Mouse (Mus musculus): ENCODE measurements around the gene Lamc3. TPM values are rescaled to one million over a fixed set of nuclear protein-coding genes. Genes with fewer than 3 reads are reported as not detected.
"Not testable (repeated sequence)": the region's sequence is repeated elsewhere in the genome, so short reads cannot be mapped to it uniquely, and the experiment has no call there.

Gene Lamc3
- total and polyA plus RNA-seq, 3 experiments, result 0.36 to 2.3 (median 0.57) TPM

DNA sequence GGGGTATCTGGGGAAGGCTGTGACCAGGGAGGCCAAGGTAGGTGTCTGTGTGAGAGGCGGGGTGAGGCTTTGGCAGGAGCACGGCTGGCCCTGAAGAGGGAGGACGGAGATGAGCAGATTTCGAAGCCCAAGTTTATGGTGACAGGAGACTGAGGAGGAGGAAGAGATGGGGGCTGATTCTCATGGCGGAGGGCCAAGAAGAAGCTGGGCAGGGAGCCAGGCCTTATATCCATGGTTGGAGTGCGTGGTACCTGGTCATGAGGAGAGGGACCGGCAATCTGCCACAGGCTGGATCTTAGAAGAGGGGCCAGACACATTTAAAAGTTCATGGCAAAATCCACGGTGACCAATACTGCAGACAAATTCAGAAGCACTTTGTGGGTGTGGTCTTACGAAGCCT is 19.3 kb downstream of the Lamc3 start:
- TF ChIP-seq EP300 (IDR thresholded peaks at IDR 0.05; ENCODE audit: insufficient read depth, low read depth, low read length), result no peak
- no peak for TF ChIP-seq CTCF (IDR thresholded peaks at IDR 0.05)
- no peak for TF ChIP-seq POLR2A (IDR thresholded peaks at IDR 0.05; ENCODE audit: insufficient read depth, low read depth, low read length)
- 46% methylated on average over 9 of the region's 9 CpGs for WGBS
- intact Hi-C loops (cut with DNase I), result no loop called here
- no peaks in the 10 kb centered on the region for H3K27me3 ChIP-seq (ENCODE audit: control insufficient read depth, insufficient read depth, low read length)
- no peak overlapping the region for H3K9ac ChIP-seq (ENCODE audit: low read depth, low read length)
- no peak overlapping the region for H3K4me3 ChIP-seq
- H3K27ac ChIP-seq, result no peak overlapping the region
- DNase-seq, result no peak
- H3K4me1 ChIP-seq (ENCODE audit: control insufficient read depth, insufficient read depth, low read length), result no peaks in the 10 kb centered on the region
- H3K79me2 ChIP-seq (replicated peaks; ENCODE audit: control insufficient read depth, insufficient read depth, low read length), result no peaks in the 10 kb centered on the region
- H3K36me3 ChIP-seq (ENCODE audit: control insufficient read depth, insufficient read depth, low read length), result no peaks in the 10 kb centered on the region

DNA sequence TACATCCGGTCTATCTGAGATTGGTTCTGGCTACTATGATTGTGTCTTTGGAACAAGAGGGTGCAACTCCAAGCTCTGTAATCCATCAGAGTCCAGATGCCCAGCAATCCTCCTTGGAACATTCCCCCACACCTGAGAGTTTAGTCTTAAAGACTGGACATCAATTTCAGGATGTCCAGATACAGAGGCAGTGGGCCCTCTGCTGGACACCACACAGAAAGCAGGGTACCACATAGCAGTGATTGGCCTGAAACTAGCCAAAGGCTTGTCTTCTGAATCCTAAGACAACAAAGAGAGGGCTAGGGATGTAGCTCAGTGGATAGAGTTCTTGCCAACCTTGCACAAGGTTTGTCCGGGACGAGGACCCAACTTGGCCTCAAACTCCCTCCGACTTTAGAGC is 25.5 kb downstream of the Lamc3 start:
- H3K9ac ChIP-seq (ENCODE audit: low read depth, low read length), result no peak overlapping the region
- no peaks in the 10 kb centered on the region for H3K27me3 ChIP-seq (ENCODE audit: control insufficient read depth, insufficient read depth, low read length)
- H3K79me2 ChIP-seq (replicated peaks; ENCODE audit: control insufficient read depth, insufficient read depth, low read length), result no peaks in the 10 kb centered on the region
- H3K36me3 ChIP-seq (ENCODE audit: control insufficient read depth, insufficient read depth, low read length), result no peaks in the 10 kb centered on the region
- H3K4me1 ChIP-seq (ENCODE audit: control insufficient read depth, insufficient read depth, low read length), result no peaks in the 10 kb centered on the region; the same call in 1 of the 2 replicates
- 66% methylated on average over 4 of the region's 4 CpGs for WGBS
- H3K27ac ChIP-seq, result no peak overlapping the region
- no peak overlapping the region for H3K4me3 ChIP-seq
- no peak for DNase-seq
- TF ChIP-seq CTCF (IDR thresholded peaks at IDR 0.05), result peak; percentile 68
- no peak for TF ChIP-seq POLR2A (IDR thresholded peaks at IDR 0.05; ENCODE audit: insufficient read depth, low read depth, low read length)
- intact Hi-C loops (cut with DNase I), result loop anchor here (10.0 kb wide), 1 partner anchor 282 kb away; no protein-coding TSS in a partner anchor

DNA sequence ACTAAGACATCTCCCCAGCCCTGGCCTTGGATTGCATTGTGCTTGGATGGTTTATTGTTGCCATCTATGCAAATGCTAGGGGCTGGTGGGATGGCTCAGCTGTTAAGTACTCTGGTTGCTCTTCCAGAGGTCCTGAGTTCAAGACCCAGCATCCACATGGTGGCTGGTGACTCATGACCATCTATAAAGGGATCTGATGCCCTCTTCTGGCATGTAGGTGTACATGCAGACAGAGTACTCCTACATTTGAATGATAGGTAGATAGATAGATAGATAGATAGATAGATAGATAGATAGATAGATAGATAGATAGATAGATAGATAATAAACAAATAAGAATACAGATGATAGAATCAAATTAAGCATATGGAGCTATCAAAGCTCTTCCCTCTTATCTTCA is 27.1 kb downstream of the Lamc3 start:
- H3K4me1 ChIP-seq (ENCODE audit: control insufficient read depth, insufficient read depth, low read length); H3K27me3 ChIP-seq (ENCODE audit: control insufficient read depth, insufficient read depth, low read length); H3K79me2 ChIP-seq (replicated peaks; ENCODE audit: control insufficient read depth, insufficient read depth, low read length); H3K4me3 ChIP-seq; H3K9ac ChIP-seq (ENCODE audit: low read depth, low read length); DNase-seq; H3K36me3 ChIP-seq (ENCODE audit: control insufficient read depth, insufficient read depth, low read length); H3K27ac ChIP-seq: not testable (repeated sequence)
- TF ChIP-seq CTCF (IDR thresholded peaks at IDR 0.05), result peak; percentile 42
- intact Hi-C loops (cut with DNase I), result loop anchor here (1.0 to 10.0 kb wide), 4 partner anchors 99 to 431 kb away; no protein-coding TSS in a partner anchor

GRCm38 (mm10) chr2:31915112-31915511 is 28.0 kb downstream of the Lamc3 start:
- peak; percentile 59 to 83 for DNase-seq
- WGBS, result 18% methylated on average over 4 of the region's 4 CpGs
- Histone ChIP-seq H3K27ac (no peak overlapping the region), H3K4me3 (no peak overlapping the region), H3K79me2 (replicated peaks; ENCODE audit: control insufficient read depth, insufficient read depth, low read length) (no peaks in the 10 kb centered on the region), H3K36me3 (ENCODE audit: control insufficient read depth, insufficient read depth, low read length) (no peaks in the 10 kb centered on the region), H3K27me3 (ENCODE audit: control insufficient read depth, insufficient read depth, low read length) (no peaks in the 10 kb centered on the region), H3K4me1 (ENCODE audit: control insufficient read depth, insufficient read depth, low read length) (no peaks in the 10 kb centered on the region; the same call in 1 of the 2 replicates), H3K9ac (ENCODE audit: low read depth, low read length) (no peak overlapping the region)
- intact Hi-C loops (cut with DNase I), result loop anchor here (2.0 to 10.0 kb wide), 3 partner anchors 100 to 432 kb away; no protein-coding TSS in a partner anchor
- TF ChIP-seq EP300 (IDR thresholded peaks at IDR 0.05; ENCODE audit: insufficient read depth, low read depth, low read length) (0 out of 2 replicates have a peak, but pooled peaks have one; percentile 61), CTCF (IDR thresholded peaks at IDR 0.05) (no peak; the same call in none of the 2 replicates), POLR2A (IDR thresholded peaks at IDR 0.05; ENCODE audit: insufficient read depth, low read depth, low read length) (no peak)

DNA sequence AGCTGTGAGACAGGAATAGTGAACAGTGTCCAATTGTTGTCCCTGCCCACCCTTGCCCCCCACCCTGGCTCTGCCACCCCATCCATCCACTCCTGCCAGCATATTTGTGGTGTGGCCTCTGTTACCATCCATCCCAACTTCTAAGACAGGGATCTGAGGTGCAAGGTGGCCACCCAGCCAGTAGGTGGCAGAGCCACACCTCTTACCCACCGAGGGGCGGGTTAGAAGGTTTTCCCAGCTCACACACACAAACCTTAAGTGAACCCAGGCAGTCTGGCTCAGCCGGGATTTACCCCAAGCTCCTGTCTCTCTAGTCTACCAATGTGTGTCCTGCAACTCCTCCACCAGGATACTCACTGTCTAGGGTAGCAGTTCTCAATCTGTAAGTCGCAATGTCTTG is 30.5 kb downstream of the Lamc3 start:
- H3K27ac ChIP-seq, result no peak overlapping the region
- H3K79me2 ChIP-seq (replicated peaks; ENCODE audit: control insufficient read depth, insufficient read depth, low read length), result no peaks in the 10 kb centered on the region
- 25% methylated on average over 4 of the region's 4 CpGs for WGBS
- intact Hi-C loops (cut with DNase I), result loop anchor here (2.0 to 10.0 kb wide), 2 partner anchors 215 to 277 kb away; no protein-coding TSS in a partner anchor
- H3K27me3 ChIP-seq (ENCODE audit: control insufficient read depth, insufficient read depth, low read length), result no peaks in the 10 kb centered on the region
- H3K4me3 ChIP-seq, result no peak overlapping the region
- no peaks in the 10 kb centered on the region; the same call in 1 of the 2 replicates for H3K4me1 ChIP-seq (ENCODE audit: control insufficient read depth, insufficient read depth, low read length)
- no peaks in the 10 kb centered on the region for H3K36me3 ChIP-seq (ENCODE audit: control insufficient read depth, insufficient read depth, low read length)
- TF ChIP-seq POLR2A (IDR thresholded peaks at IDR 0.05; ENCODE audit: insufficient read depth, low read depth, low read length) (no peak), EP300 (IDR thresholded peaks at IDR 0.05; ENCODE audit: insufficient read depth, low read depth, low read length) (0 out of 2 replicates have a peak, but pooled peaks have one; percentile 72), CTCF (IDR thresholded peaks at IDR 0.05) (peak; percentile 73)
- peak in 1 of 2 experiments; percentile 37 for DNase-seq
- no peak overlapping the region for H3K9ac ChIP-seq (ENCODE audit: low read depth, low read length)

DNA sequence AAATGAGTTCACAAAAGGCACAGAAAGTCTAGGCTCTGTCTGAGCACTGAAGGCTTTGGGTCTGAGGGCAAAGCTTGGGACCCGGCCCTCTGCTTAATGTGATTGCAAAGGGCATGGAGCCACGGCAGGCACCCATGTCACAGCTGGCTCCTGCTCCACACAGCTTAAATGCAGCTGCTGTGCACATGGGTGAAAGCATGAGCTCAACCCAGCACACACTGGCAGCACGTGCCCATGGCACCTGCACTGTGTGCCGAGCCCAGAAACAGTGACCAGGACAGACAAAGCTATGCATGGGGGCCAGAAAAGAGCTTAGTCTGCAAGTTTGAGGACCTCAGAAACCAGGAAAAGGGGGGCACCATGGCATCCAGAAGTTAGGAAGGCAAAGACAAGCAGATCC is 36.6 kb downstream of the Lamc3 start:
- DNase-seq, result no peak
- Histone ChIP-seq H3K4me1 (ENCODE audit: control insufficient read depth, insufficient read depth, low read length) (no peaks in the 10 kb centered on the region), H3K4me3 (no peak overlapping the region), H3K27me3 (ENCODE audit: control insufficient read depth, insufficient read depth, low read length) (no peaks in the 10 kb centered on the region), H3K79me2 (replicated peaks; ENCODE audit: control insufficient read depth, insufficient read depth, low read length) (no peaks in the 10 kb centered on the region), H3K9ac (ENCODE audit: low read depth, low read length) (no peak overlapping the region), H3K27ac (no peak overlapping the region), H3K36me3 (ENCODE audit: control insufficient read depth, insufficient read depth, low read length) (no peaks in the 10 kb centered on the region)
- intact Hi-C loops (cut with DNase I), result no loop called here
- WGBS, result 74% methylated on average over 4 of the region's 4 CpGs
- TF ChIP-seq POLR2A (IDR thresholded peaks at IDR 0.05; ENCODE audit: insufficient read depth, low read depth, low read length) (no peak), EP300 (IDR thresholded peaks at IDR 0.05; ENCODE audit: insufficient read depth, low read depth, low read length) (no peak), CTCF (IDR thresholded peaks at IDR 0.05) (no peak)

Measured in heart, adult 2 months (tissue).